Mouse (Mus musculus) kidney, postnatal 0 days (tissue): ENCODE data around the gene S100a3. TPM values are rescaled to one million over a fixed set of nuclear protein-coding genes. Genes with fewer than 3 reads are reported as not detected.

Experiments used
- ATAC-seq: fragments of 200-750 bp; cut with Nextera tagmentation; replicated peaks from 2 replicates; pipeline ENCODE4 v1.8.0; 2017; ENCODE audit warnings: low read depth, moderate number of reproducible peaks, moderate TSS enrichment, moderate library complexity; ENCODE audit not compliant: low FRiP score
- DNase-seq: peaks from one replicate; pipeline ENCODE4 v3.0.0-alpha.2; 2016; ENCODE audit warnings: low spot score
- H3K27ac ChIP-seq: fragments of 300-500 bp; sonication (generic); 2 replicates; pipeline ENCODE4 v1.5.1; 2014; ENCODE audit warnings: mild to moderate bottlenecking
- H3K27me3 ChIP-seq: fragments of 300-500 bp; sonication (generic); 2 replicates; pipeline ENCODE4 v1.6.1; 2014; ENCODE audit warnings: low read length, mixed read lengths; ENCODE audit not compliant: insufficient read depth
- H3K36me3 ChIP-seq: fragments of 300-500 bp; sonication (generic); 2 replicates; pipeline ENCODE4 v1.6.1; 2014; ENCODE audit warnings: low read length, mixed read lengths; ENCODE audit not compliant: insufficient read depth
- H3K4me1 ChIP-seq: fragments of 300-500 bp; sonication (generic); replicated peaks from 2 replicates; pipeline ENCODE4 v1.6.1; 2014; ENCODE audit warnings: antibody characterized with exemption, low read length, mixed read lengths; ENCODE audit not compliant: insufficient read depth
- H3K4me2 ChIP-seq: fragments of 300-500 bp; sonication (generic); 2 replicates; pipeline ENCODE4 v1.6.1; 2014; ENCODE audit warnings: mild to moderate bottlenecking, low read length, moderate library complexity, mixed read lengths
- H3K4me3 ChIP-seq: fragments of 300-500 bp; sonication (generic); replicated peaks from 2 replicates; pipeline ENCODE4 v1.5.1; 2014; ENCODE audit warnings: low read depth, low read length
- H3K9ac ChIP-seq: fragments of 300-500 bp; sonication (generic); 2 replicates; pipeline ENCODE4 v1.6.1; 2014; ENCODE audit warnings: low read depth, low read length
- H3K9me3 ChIP-seq: fragments of 300-500 bp; sonication (generic); replicated peaks from 2 replicates; pipeline ENCODE4 v1.6.1; 2016; ENCODE audit warnings: low read length, inconsistent platforms, mixed read lengths
- CTCF ChIP-seq: IDR thresholded peaks from 2 replicates; pipeline ENCODE4 v1.5.1; 2016; ENCODE audit warnings: antibody characterized with exemption, low read depth, mild to moderate bottlenecking, moderate library complexity
- WGBS: fragments of 180-500 bp; shearing (Covaris S2); extraction: QIAGEN DNeasy Blood & Tissue Kit; methylation state at CpG from one replicate; pipeline ENCODE4 v1.1.7; 2014; 5-methylcytosine and 5-hydroxymethylcytosine counted together
- polyA plus RNA-seq: library from polyadenylated mRNA; unstranded; fragments of >200 nt; fragmentation: Nextera tagmentation; extraction: Ambion mirVana; gene quantifications from 2 replicates; pipeline ENCODE4 v1.2.1, GENCODE M21; 2015

The S100a3 gene
- polyA plus RNA-seq, 1 experiment from 2014 or later = 0.16 TPM

GRCm38 (mm10) chr3:90623435-90624071 lies 63.2 kb downstream of the S100a3 start:
- Histone ChIP-seq H3K36me3 (no peaks in the 10 kb centered on the region), H3K9ac (no peak overlapping the region), H3K4me1 (no peaks in the 10 kb centered on the region), H3K27me3 (no peaks in the 10 kb centered on the region), H3K4me2 (no peak overlapping the region), H3K4me3 (no peak overlapping the region), H3K27ac (no peak overlapping the region), H3K9me3 (no peaks in the 10 kb centered on the region)
- ATAC-seq (no peak), DNase-seq (peak; percentile 68)
- TF ChIP-seq CTCF = no peak
- 17% methylated on average over 2 of the region's 2 CpGs for WGBS

GRCm38 (mm10) chr3:90625496-90625895 lies 65.1 kb downstream of the S100a3 start:
- H3K4me2 ChIP-seq = no peak overlapping the region
- TF ChIP-seq CTCF = no peak
- DNase-seq (no peak), ATAC-seq (0 out of 2 replicates have a peak, but pooled peaks have one; percentile 23)
- H3K9me3 ChIP-seq = no peaks in the 10 kb centered on the region
- WGBS = 65% methylated on average over 5 of the region's 5 CpGs
- H3K9ac ChIP-seq = no peak overlapping the region
- no peak overlapping the region for H3K4me3 ChIP-seq
- no peaks in the 10 kb centered on the region for H3K27me3 ChIP-seq
- no peaks in the 10 kb centered on the region for H3K36me3 ChIP-seq
- no peaks in the 10 kb centered on the region for H3K4me1 ChIP-seq
- H3K27ac ChIP-seq = no peak overlapping the region

GRCm38 (mm10) chr3:90626266-90627021 lies 66.1 kb downstream of the S100a3 start:
- no peaks in the 10 kb centered on the region for H3K27me3 ChIP-seq
- no peaks in the 10 kb centered on the region for H3K9me3 ChIP-seq
- H3K9ac ChIP-seq = no peak overlapping the region
- DNase-seq (no peak), ATAC-seq (no peak)
- no peak for TF ChIP-seq CTCF
- 67% methylated on average over 9 of the region's 9 CpGs for WGBS
- H3K4me1 ChIP-seq = no peaks in the 10 kb centered on the region
- H3K36me3 ChIP-seq = no peaks in the 10 kb centered on the region
- H3K4me3 ChIP-seq = no peak overlapping the region
- no peak overlapping the region for H3K4me2 ChIP-seq
- H3K27ac ChIP-seq = no peak overlapping the region

GRCm38 (mm10) chr3:90627366-90627765 lies 67.0 kb downstream of the S100a3 start:
- TF ChIP-seq CTCF = no peak
- H3K9ac ChIP-seq = no peak overlapping the region
- H3K4me1 ChIP-seq = no peaks in the 10 kb centered on the region
- DNase-seq (no peak), ATAC-seq (no peak)
- H3K4me3 ChIP-seq = no peak overlapping the region
- WGBS = 87% methylated on average over 5 of the region's 5 CpGs
- H3K9me3 ChIP-seq = no peaks in the 10 kb centered on the region
- no peak overlapping the region for H3K4me2 ChIP-seq
- H3K36me3 ChIP-seq = no peaks in the 10 kb centered on the region
- no peak overlapping the region for H3K27ac ChIP-seq
- no peaks in the 10 kb centered on the region for H3K27me3 ChIP-seq

GRCm38 (mm10) chr3:90627807-90628206 lies 67.4 kb downstream of the S100a3 start:
- no peak overlapping the region for H3K9ac ChIP-seq
- ATAC-seq = no peak
- no peaks in the 10 kb centered on the region for H3K27me3 ChIP-seq
- 55% methylated on average over 4 of the region's 4 CpGs for WGBS
- peak; percentile 80 for TF ChIP-seq CTCF
- H3K4me2 ChIP-seq = no peak overlapping the region
- peak; percentile 80 for DNase-seq
- no peaks in the 10 kb centered on the region for H3K36me3 ChIP-seq
- no peak overlapping the region for H3K4me3 ChIP-seq
- H3K4me1 ChIP-seq = no peaks in the 10 kb centered on the region
- H3K9me3 ChIP-seq = no peaks in the 10 kb centered on the region
- H3K27ac ChIP-seq = no peak overlapping the region

- no peak for ATAC-seq
- Histone ChIP-seq H3K27me3 (no peaks in the 10 kb centered on the region), H3K9ac (no peak overlapping the region), H3K4me3 (no peak overlapping the region), H3K4me1 (no peaks in the 10 kb centered on the region), H3K27ac (no peak overlapping the region), H3K36me3 (no peaks in the 10 kb centered on the region), H3K9me3 (no peaks in the 10 kb centered on the region), H3K4me2 (no peak overlapping the region)
- 71% methylated on average over 2 of the region's 2 CpGs for WGBS
- no peak for DNase-seq
- no peak for TF ChIP-seq CTCF
Measured at GRCm38 (mm10) chr3:90629298-90629697, 68.9 kb downstream of the S100a3 start.
